14 mouse cellular contexts compared by ENCODE assay signal in the genomic region with DNA sequence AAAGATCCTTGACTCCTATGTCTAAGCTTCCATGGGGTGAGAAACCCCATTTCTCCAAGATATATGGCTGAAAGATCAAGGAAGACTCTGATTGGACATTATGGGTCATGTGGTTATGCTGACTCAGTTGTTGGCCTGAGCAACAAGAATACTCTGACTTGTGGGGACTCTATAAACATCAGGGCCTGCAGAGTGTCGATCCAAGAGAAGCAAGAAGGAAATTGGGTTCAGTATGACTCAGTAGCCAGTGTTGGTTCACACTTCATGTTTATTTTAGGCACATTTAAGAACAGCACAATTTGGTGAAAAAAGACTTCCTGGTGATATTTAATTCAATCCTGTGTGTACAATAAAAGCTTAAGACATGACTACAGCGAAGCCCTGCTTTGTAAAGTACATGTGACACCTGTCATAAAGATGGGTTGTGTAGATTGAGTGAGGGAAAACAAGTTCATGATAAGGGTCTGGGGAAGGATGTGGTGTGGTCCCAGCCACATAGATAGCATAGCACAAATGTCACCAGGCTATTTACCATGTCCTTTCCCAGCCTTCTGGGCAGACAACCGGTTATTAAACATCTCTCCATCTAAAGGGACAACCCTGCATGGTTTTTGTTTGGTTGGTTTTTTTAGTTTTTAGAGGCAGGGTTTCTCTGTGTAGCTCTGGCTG. TPM values are rescaled to one million over a fixed set of nuclear protein-coding genes. Genes with fewer than 3 reads are reported as not detected.
DNase-seq lines count a peak whose midpoint lies in the region; ATAC-seq and TF ChIP-seq lines count a peak whose summit lies in the region.
"Had no signal": no experiment of that assay in that cellular context is flagged by ENCODE, and none has a peak within 500 bp of the region (broad histone marks: within the 10 kb centered on the region; RNA-seq: fewer than 3 reads in every experiment).

No protein-coding gene starts in this region.

- no peak for ATAC-seq in hindbrain, embryonic 12.5 days (ENCODE audit: low FRiP score)
- ATAC-seq in midbrain, embryonic 15.5 days (replicated peaks): no peak

- no peaks in the 10 kb centered on the region for H3K9me3 ChIP-seq in MEL (replicated peaks; ENCODE audit: insufficient read depth, low read length)
- no peaks in the 10 kb centered on the region for H3K9me3 ChIP-seq in hindbrain, embryonic 12.5 days (replicated peaks)
- no peaks in the 10 kb centered on the region for H3K9me3 ChIP-seq in midbrain, embryonic 15.5 days
- H3K9me3 ChIP-seq: embryonic facial prominence, embryonic 15.5 days; limb, embryonic 15.5 days; neural tube, embryonic 12.5 days had no signal

- H3K27ac ChIP-seq in left cerebral cortex, adult 2 months: peak overlapping the region; percentile 50; the same call in 1 of the 2 replicates
- H3K27ac ChIP-seq in MEL (ENCODE audit: control insufficient read depth, low read depth, low read length): no peak overlapping the region
- peak overlapping the region; percentile 67 for H3K27ac ChIP-seq in hindbrain, embryonic 12.5 days
- peak overlapping the region; percentile 68 for H3K27ac ChIP-seq in midbrain, embryonic 15.5 days
- H3K27ac ChIP-seq: embryonic facial prominence, embryonic 15.5 days; limb, embryonic 15.5 days; neural tube, embryonic 12.5 days had no signal

- H3K4me1 ChIP-seq in MEL (ENCODE audit: control insufficient read depth in 1 of 2, insufficient read depth in 2 of 2, low read length in 2 of 2): no peaks in the 10 kb centered on the region
- H3K4me1 ChIP-seq in hindbrain, embryonic 12.5 days: peaks cover 16% of the 10 kb centered on the region
- H3K4me1 ChIP-seq in midbrain, embryonic 15.5 days: peaks cover 13% of the 10 kb centered on the region
- H3K4me1 ChIP-seq: embryonic facial prominence, embryonic 15.5 days; limb, embryonic 15.5 days had no signal

- WGBS in hindbrain, embryonic 12.5 days: 90% methylated on average over 3 of the region's 3 CpGs
- WGBS in midbrain, embryonic 15.5 days: 84% methylated on average over 3 of the region's 3 CpGs

- no peak overlapping the region for H3K9ac ChIP-seq in MEL (ENCODE audit: control insufficient read depth, low read depth, low read length, poor library complexity, severe bottlenecking)
- no peak overlapping the region for H3K9ac ChIP-seq in hindbrain, embryonic 12.5 days
- H3K9ac ChIP-seq in midbrain, embryonic 15.5 days: no peak overlapping the region
- H3K9ac ChIP-seq: embryonic facial prominence, embryonic 15.5 days; limb, embryonic 15.5 days; neural tube, embryonic 12.5 days had no signal

- H3K27me3 ChIP-seq in MEL (ENCODE audit: control insufficient read depth in 1 of 2, insufficient read depth in 2 of 2, low read length in 2 of 2): peaks cover 0 to 7% of the 10 kb centered on the region in 2 experiments; a peak in 3 of 4 replicates
- H3K27me3 ChIP-seq in hindbrain, embryonic 12.5 days: no peaks in the 10 kb centered on the region
- H3K27me3 ChIP-seq in midbrain, embryonic 15.5 days (replicated peaks): no peaks in the 10 kb centered on the region
- H3K27me3 ChIP-seq: embryonic facial prominence, embryonic 15.5 days; limb, embryonic 15.5 days; neural tube, embryonic 12.5 days had no signal

- no peak overlapping the region for H3K4me3 ChIP-seq in left cerebral cortex, adult 2 months
- no peak overlapping the region for H3K4me3 ChIP-seq in MEL (ENCODE audit: control insufficient read depth in 1 of 2, insufficient read depth in 1 of 2, low read depth in 2 of 2, low read length in 2 of 2)
- H3K4me3 ChIP-seq in hindbrain, embryonic 12.5 days: no peak overlapping the region
- no peak overlapping the region for H3K4me3 ChIP-seq in midbrain, embryonic 15.5 days
- H3K4me3 ChIP-seq: embryonic facial prominence, embryonic 15.5 days; limb, embryonic 15.5 days; neural tube, embryonic 12.5 days had no signal

- no peak for DNase-seq in left cerebral cortex, adult 2 months (ENCODE audit: extremely low spot score in 1 of 2, low spot score in 2 of 2)
- DNase-seq in left cerebral cortex, adult 18-20 months (ENCODE audit: low spot score in 2 of 2): no peak
- DNase-seq in MEL (ENCODE audit: low read depth, low spot score): peak; percentile 15
- no peak for DNase-seq in cerebellum, adult 18-20 months
- no peak for DNase-seq in B cell, adult 2 months
- no peak for DNase-seq in adrenal gland, adult 8-10 months
- DNase-seq: cerebellum, postnatal 25 days; heart, postnatal 36 days; right cerebral cortex, postnatal 4 days had no signal

- no peaks in the 10 kb centered on the region for H3K36me3 ChIP-seq in MEL (ENCODE audit: control insufficient read depth in 1 of 2, insufficient read depth in 2 of 2, low read length in 2 of 2)
- no peaks in the 10 kb centered on the region for H3K36me3 ChIP-seq in hindbrain, embryonic 12.5 days
- no peaks in the 10 kb centered on the region for H3K36me3 ChIP-seq in midbrain, embryonic 15.5 days (replicated peaks)
- H3K36me3 ChIP-seq: embryonic facial prominence, embryonic 15.5 days; limb, embryonic 15.5 days; neural tube, embryonic 12.5 days had no signal

- no peak for TF ChIP-seq EP300 in MEL (IDR thresholded peaks at IDR 0.05; ENCODE audit: low read depth in 1 of 2, low read length in 2 of 2)

- no peak for TF ChIP-seq RAD21 in MEL (IDR thresholded peaks at IDR 0.05; ENCODE audit: low read depth, low read length)

- H3K79me2 ChIP-seq in MEL (ENCODE audit: control insufficient read depth, insufficient read depth, low read length, poor library complexity): no peaks in the 10 kb centered on the region

- TF ChIP-seq POLR2A in MEL (IDR thresholded peaks at IDR 0.05; ENCODE audit: control insufficient read depth in 1 of 2, insufficient read depth in 1 of 2, low read depth in 1 of 2, low read length in 2 of 2, poor library complexity in 1 of 2): no peak

- H3K4me2 ChIP-seq in hindbrain, embryonic 12.5 days (replicated peaks): no peak overlapping the region
- no peak overlapping the region for H3K4me2 ChIP-seq in midbrain, embryonic 15.5 days
- H3K4me2 ChIP-seq: embryonic facial prominence, embryonic 15.5 days; limb, embryonic 15.5 days; neural tube, embryonic 12.5 days had no signal

- TF ChIP-seq CTCF in left cerebral cortex, adult 2 months (IDR thresholded peaks at IDR 0.05): no peak
- no peak for TF ChIP-seq CTCF in MEL (IDR thresholded peaks at IDR 0.05 in 2 of 3, conservative IDR thresholded peaks at IDR 0.05 in 1 of 3; ENCODE audit: control insufficient read depth in 1 of 3, insufficient read depth in 1 of 3, low read depth in 2 of 3, low read length in 3 of 3, poor library complexity in 1 of 3, severe bottlenecking in 1 of 3)

- intact Hi-C loops in left cerebral cortex, adult 2 months (cut with DNase I): no loop called here

TF ChIP-seq in MEL, 35 proteins besides CTCF, POLR2A, EP300 and RAD21:
- 0 out of 4 replicates have a peak, but pooled peaks of 1 of the 2 experiments have one; percentile 16 for TF ChIP-seq USF2 (IDR thresholded peaks at IDR 0.05; ENCODE audit: borderline replicate concordance in 1 of 2, insufficient read depth in 1 of 2, low read depth in 1 of 2, low read length in 2 of 2)
- TF ChIP-seq USF1 (IDR thresholded peaks at IDR 0.05; ENCODE audit: low read depth, low read length): peak; percentile 76
- no peak for TF ChIP-seq NRF1 (IDR thresholded peaks at IDR 0.05; ENCODE audit: insufficient read depth, low read depth, low read length, poor library complexity, severe bottlenecking)

RNA-seq across cellular contexts. Expression of gene Slc41a3, which starts 44.0 kb away (rescaled TPM):
- total RNA-seq in left cerebral cortex, adult 2 months (2021): 1 to 10 TPM; 3.8 to 4.5 TPM
- total RNA-seq in left cerebral cortex, adult 18-20 months (2021): 1 to 10 TPM; 4.4 to 5.0 TPM
- 54.7 and 65.8 TPM in 2 replicates for total RNA-seq in MEL (2012; rRNA removed)
- 10 to 100 TPM in 1 of 2 experiments, not detected in 1; 70.4 TPM for polyA plus RNA-seq in MEL (2012; ENCODE audit: insufficient read depth in 1 of 2, insufficient read length in 2 of 2, low read depth in 1 of 2, low replicate concordance in 2 of 2, missing spikeins in 1 of 2)
- 3.6 TPM in 2 replicates for polyA plus RNA-seq in hindbrain, embryonic 12.5 days (2016; fragmentation: Nextera tagmentation; extraction: Ambion mirVana)
- polyA plus RNA-seq in midbrain, embryonic 15.5 days (2015; fragmentation: Nextera tagmentation; extraction: Ambion mirVana): 5.8 and 6.3 TPM in 2 replicates
- 10 to 100 TPM; 21.5 to 72.6 (median 39.6) TPM for total RNA-seq in adrenal gland, adult 8-10 months (2022)
